Mouse (Mus musculus): ENCODE data around the gene Golt1a. TPM values are rescaled to one million over a fixed set of nuclear protein-coding genes. Genes with fewer than 3 reads are reported as not detected.
"Not testable (repeated sequence)": the region's sequence is repeated elsewhere in the genome, so short reads cannot be mapped to it uniquely, and the experiment has no call there.

Gene Golt1a
- total RNA-seq, 2 experiments from 2014 or later = 0.96 to 1.2 TPM

DNA sequence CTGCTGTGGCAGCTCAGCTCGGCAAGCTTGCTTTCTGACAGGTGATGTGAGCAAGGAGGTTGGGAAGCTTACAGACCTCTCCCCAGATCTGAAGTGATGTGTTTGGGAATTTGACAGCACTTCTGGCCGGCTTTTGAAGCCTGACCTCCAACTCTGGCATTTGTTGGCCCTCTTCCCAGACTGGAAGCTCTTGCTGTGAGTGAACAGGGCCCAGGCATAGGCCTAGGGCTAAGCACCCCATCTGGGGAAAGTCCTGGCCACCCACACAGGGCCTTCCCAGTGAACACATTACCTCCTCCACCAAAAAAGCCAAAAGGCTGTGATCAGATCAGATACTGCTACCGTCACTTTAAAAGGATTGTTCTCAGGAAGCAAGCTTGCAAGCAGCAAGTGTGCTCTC lies 7.1 kb upstream of the Golt1a start:
- DNase-seq (ENCODE audit: low spot score in 2 of 2) = peak; percentile 44 to 59

DNA sequence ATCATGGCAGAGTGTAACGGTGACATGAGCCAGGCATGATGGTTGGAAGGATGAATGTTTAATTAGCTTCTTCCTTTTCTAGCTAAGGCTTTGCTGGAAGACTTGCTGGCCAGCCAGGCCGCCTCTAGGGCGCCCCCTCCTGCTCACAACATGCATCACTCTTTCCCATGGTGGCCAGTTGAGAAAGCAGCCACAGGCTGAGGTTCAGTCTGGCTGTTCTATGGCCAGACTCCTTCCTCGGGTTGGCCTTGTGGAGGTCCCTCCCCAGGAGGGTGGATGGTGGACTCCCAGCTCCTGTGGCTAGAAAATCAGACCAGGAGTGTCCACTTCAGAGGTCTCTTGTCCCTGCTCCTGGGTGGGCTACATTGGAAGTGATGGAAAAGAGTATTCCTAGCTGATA lies 2.8 kb upstream of the Golt1a start:
- DNase-seq (ENCODE audit: low spot score in 2 of 2) = peak; percentile 82 to 87

DNA sequence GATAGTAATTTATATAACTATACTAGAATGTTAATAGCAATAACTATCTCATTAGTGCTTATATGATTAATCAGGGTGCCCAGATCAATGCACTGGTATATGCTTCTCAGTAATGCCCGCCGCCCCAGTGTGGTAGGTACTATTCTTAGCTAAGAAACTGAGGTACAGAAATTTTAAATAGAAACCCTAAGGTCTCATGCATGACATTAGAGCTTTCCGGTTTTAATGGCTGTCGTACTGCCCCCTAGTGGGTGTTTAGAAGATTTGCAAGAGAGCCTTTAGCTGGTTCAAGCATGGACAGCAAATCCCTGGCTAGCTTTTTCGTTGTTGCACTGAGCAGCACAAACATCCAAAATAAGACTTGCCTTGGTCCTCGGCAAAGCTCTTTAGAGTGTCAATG lies 2.3 kb upstream of the Golt1a start:
- DNase-seq (ENCODE audit: low spot score in 2 of 2) = no peak

DNA sequence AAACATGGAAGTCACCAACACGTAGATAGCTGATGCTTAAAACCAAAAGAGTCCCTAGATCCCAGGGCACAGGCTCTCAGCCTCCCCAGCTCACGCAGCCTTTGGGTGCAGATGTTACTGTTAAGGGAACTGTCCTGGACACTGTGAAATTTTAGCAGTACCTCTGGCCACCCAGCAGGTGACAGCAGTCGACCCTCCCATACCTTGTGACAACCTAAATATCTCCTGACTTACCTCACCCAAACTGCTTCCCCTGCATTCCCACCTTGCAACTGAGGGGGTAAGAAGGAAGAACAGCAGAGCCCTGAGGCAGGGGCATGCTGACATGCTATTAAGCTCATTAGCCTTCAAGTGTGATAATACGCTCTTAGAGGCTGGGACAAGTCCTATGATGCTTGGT lies 1.6 kb downstream of the Golt1a start:
- DNase-seq (ENCODE audit: low spot score in 2 of 2) = no peak

DNA sequence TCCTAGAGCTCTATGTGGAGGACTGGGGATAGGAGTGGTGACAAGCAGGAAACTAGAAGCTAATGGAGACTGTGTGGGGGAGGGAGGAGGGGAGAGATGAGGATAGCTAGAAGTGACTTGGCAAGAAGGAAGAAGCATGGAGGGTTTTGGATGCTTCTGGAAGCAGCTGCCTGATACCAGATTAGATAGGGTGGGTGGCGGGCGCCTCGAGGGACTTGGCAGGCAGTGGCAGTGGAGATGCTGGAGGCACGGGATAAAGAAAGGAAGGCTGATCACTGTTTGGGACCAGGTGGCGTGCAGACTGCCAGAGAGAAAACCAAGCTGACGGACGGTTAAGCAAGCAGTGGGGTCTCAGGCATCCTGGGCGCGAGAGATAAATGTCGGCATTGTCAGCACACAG lies 2.3 kb downstream of the Golt1a start:
- no peak for DNase-seq (ENCODE audit: low spot score in 2 of 2)

DNA sequence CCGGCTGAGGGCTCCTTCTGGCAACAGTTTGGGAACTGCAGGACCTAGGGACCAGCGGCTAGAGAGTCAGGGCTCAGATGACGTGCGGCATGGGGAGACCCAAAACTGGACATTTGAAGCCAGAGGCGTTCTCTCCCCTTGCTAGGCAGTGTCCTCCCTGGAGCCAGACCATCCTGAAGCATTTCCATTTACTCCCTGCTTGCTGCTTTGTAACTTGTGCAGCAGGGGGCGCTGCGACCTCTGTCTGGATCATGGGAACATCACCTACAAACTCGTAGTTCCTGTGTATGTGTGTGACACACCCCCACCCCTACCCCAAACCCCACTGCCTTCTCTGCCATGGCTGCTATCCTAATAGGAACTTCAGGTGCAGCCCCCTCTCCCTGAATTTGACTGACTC lies 4.8 kb downstream of the Golt1a start:
- peak; percentile 65 to 77 for DNase-seq (ENCODE audit: low spot score in 2 of 2)

DNA sequence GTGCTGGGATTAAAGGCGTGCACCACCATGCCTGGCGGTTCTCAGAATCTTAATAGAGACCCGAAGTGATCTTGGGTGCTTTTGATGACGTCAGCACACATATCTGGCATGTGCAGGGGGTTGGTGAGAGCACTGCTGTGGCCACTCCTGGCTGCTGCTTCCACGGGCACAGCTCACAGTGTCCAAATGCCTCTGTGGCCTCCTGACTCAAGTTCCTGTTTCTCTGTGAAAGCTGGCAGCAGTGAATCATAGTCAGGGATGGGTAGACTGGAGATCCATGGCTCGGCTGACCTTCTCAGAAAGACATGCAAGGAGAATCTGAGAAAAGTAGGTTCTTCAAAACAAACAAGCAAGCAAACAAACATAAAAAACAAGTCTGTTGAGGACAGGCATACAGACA lies 6.2 kb downstream of the Golt1a start:
- DNase-seq (ENCODE audit: low spot score in 2 of 2) = no peak

DNA sequence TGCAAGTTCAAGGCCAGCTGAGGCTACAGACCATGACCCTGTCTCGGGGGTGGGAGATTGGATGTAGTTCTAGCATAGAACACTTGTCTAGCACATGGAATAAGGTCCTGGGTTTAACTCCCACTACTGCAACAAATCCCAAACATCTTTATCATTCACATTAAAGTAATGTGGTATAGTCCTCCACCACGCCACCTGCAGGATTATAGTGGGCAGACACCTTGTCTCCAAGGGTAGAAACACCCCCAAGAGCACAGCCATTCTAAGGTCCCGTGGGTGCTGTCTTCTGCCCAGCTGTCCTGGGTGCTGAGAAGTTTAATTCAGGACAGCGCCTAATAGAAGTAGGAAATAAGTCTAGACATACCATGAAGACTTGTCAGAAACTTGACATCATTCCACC lies 7.0 kb downstream of the Golt1a start:
- no peak for DNase-seq (ENCODE audit: low spot score in 2 of 2)

DNA sequence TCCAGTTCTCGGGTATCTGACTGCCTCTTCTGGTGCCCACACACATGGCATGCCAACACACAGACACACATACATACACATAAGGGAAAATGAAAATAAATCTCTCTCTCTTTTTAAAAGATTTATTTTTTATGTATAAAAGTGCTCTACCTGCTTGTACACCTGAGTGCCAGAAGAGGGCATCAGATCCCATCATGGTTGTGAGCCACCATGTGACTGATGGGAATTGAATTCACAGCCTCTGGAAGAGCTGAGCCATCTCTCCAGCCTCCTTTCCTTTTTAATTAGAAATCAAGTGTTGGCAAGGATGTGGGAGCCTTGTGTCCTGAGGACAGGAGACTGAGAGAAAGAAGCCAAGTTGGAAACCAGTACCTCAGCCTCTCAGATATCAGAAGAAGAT lies 7.5 kb downstream of the Golt1a start:
- no peak for DNase-seq (ENCODE audit: low spot score in 2 of 2)

DNA sequence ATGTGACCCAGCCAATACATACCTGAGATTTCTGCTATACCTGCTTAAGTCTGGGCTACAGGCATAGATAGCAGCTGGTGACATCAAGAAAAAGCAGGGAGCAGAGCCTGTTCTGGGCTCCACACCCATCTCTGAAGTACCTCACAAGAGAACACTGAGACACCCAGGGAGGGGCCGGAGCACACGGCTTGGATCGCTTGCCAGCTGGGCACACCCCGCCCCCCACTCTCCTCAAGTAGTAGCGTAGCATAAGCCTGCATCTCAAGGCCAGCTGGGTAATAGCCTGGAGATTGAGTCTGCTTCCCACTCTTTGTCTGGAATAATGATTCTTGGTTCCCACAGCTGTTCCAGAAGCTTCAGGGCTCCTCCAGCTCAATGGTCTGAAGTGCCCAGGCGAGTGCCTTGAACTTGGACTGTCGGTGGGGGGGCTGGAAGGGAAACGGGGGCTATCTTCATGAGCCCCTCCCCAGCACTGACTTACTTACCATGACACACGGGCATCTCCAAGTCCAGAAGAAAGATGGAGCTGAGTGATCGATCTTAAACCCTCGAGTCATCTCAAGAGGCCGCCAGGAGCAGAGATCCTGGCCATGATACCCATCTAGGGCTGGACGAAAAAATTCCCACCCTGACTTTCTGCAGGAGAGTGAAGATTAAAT lies 11.8 kb downstream of the Golt1a start, which contains the start of gene Kiss1:
Kiss1 (plus strand) TSS at position 609 of the 659 bp plus-strand sequence.
- no peak for DNase-seq (ENCODE audit: low spot score in 2 of 2)

DNA sequence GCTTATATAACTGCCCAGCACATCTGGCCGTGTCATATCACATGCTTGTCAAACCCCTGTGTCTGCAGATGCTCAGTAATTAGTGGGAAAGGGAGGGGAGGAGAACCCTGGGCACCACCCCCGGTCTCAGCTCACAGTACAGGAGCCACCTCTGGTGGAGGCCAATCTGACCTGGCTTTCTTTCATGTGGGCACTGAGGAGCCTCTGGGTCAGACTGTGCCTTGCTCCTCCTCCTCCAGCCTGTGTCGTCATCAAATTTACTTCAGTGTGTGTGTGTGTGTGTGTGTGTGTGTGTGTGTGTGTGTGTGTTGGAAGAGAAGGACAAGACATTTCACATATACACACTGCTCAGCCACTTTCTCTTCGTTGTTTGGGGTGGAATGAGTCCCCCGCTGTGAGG lies 13.7 kb downstream of the Golt1a start:
- no peak for DNase-seq (ENCODE audit: low spot score in 2 of 2)

DNA sequence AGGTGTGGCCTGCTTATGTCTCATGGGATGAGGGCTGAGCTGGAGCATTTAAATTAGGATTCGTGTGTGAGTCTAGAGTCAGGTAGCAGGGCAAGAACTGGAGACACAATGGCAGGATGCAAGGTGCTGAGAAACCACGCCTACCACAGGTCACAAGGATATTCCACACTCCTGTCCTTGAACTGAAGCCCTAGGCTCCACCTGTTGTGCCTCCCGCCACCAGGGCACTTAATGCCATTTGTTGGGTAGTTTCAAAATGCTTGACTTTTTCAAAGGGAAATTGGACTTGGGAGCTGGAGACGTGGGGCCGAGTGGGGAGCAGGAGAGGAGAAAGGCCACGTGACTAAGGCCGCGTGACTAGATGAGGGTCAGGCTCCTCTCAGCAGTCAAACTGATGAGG lies 16.4 kb downstream of the Golt1a start:
- DNase-seq (ENCODE audit: low spot score in 2 of 2) = no peak

DNA sequence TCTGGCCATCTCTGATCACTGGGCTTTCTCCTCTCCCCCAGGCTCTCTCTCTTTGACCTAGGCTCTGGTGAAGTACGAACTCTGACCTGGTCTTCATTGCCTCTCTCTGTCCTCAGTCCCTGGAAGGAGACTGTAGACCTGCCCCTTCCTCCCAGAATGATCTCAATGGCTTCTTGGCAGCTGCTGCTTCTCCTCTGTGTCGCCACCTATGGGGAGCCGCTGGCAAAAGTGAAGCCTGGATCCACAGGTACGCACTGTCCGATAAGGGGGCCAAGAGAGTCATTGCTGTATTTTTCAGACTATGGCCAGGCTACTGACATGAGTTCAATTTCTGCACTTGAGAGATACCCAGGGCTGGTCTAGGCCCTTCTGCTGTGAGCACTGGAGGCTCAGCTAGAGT lies 17.5 kb downstream of the Golt1a start:
- no peak for DNase-seq (ENCODE audit: low spot score in 2 of 2)

DNA sequence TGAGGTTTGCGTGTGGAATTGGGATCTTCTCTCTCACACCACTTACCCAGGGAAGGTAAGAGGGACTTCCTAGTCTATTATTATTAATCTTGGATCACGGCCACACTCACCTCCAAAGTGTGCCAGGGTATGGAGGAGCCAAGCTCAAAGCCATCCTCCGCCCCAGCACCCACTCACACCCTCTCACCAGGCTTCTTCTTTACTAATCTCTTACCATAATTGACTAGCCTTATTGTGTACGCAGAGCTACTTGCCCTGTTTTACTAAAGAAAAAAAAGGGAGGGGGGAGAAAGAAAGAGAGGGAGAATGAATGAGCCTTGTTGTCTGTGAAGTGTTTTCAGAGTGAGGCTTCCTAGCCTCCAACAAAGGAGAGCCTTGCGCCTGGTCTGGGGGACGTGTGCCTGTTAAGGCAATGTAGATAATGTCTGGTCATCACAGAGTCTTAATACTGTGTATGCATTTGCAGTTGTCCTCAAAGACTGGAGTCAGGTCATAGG lies 18.7 kb downstream of the Golt1a start:
- no peak for DNase-seq (ENCODE audit: low spot score in 2 of 2)

DNA sequence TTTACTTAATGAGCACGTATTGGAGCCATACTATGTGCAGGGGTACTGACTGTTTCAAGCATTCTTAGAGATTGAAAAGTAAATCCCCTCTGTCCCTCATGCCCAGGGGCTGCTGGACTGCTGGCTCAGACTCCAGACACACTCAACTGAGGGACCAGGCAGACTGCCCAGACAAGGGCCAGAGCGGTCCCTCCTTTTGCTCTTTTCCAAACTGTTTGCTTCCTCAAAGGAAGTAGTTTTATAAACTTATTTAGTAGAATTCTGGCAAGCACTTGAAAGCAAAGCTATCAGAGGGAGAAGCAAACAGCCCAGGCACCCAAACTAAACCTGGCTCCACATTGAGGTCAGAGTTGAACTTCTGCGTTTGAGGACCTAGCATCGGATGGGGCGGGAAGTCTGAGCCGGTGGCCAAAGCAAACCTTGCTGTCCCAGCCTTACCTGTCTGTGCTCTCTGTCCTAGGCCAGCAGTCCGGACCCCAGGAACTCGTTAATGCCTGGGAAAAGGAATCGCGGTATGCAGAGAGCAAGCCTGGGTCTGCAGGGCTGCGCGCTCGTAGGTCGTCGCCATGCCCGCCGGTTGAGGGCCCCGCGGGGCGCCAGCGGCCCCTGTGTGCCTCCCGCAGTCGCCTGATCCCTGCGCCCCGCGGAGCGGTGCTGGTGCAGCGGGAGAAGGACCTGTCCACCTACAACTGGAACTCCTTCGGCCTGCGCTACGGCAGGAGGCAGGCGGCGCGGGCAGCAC lies 19.5 kb downstream of the Golt1a start:
- no peak for DNase-seq (ENCODE audit: low spot score in 2 of 2)

DNA sequence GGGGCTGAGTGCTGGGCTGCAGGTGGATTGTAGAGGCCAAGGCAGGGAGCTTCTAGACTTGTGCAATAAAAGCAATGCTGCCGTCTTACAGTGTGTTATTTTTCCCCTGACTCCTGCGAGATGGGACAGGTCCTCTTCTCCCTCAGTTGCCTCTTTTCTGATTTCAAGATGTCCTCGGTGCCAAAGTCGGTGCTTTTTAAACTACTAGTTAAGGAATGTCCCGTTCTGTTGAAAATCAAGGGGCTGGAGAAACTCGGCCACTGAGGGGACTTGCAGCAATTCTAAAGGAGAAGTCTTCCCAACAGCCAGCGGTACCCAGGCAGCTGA lies 20.0 kb downstream of the Golt1a start:
- DNase-seq (ENCODE audit: low spot score in 2 of 2) = no peak

DNA sequence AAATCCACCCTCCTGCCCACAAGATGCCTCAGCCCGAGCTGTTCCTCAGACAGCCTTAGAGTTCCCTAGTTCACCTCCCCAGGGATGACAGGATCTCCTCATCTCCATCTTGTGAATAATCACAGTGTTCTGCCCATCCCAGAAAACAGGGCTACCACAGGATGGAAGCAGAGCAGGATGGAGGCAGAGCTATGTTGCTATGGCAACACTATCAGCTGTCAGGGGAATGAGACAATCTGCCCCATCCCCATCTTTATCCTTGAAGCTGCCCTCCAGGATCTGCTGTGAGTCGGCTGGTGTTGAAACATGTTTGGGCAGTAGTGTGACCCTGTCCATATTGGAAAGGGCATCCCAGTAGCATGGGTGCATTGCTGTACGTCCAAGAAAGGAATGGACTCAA lies 21.5 kb downstream of the Golt1a start:
- no peak for DNase-seq (ENCODE audit: low spot score in 2 of 2)

DNA sequence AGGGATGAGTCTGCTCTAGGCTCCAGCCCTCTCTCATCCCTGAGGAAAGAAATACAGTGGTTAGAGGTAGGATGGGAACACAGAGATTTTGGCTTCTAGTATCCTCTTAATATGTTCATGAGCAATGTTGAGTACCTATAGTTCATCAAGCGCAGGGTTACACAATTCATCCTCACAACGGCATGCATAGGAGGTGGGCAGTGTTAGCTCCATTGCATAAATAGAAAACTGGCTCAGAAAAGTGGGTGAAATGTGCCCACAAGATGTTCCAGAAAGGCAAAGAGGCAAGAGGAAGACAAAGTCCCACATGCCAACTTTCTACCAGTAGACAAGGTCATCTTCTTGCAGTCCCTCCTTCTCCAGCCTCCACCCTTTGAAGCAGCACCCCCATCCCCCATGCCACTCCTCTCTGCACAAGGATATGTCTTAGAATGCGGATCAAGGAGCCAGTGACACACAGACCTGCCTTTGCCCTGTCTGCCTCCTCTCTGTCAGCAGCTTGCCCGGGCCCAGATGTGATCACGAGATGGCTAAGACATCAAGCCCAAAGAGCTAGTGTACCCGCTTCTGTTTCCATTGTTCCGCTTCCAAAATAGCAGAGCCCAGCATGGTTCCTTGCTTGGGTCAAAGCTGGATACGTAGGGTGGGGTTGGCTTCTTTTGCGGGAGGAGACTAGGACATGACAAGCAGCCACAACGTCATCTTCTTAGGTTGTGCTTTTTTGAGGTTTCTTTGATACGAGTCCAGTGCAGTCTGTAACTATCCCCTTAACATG lies 23.2 kb downstream of the Golt1a start:
- DNase-seq (ENCODE audit: low spot score in 2 of 2) = no peak

DNA sequence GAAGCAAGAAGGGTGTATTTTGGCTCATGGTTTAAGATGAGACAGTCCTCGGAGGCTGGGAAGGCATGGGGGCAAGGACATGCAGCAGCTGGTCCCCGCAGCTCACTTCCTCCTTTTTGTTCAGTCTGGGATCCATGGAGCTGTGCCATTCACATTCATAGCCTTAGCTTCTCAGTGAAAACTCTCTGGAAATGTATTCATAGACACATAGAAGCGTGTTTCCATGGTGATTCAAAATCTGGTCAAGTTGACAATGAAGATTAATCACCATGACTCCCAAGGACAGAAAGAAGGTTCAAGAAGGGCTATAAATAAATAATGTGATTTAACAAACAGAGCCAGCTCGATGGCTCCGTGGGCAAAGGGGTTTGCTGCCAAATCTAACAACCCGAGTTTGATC lies 24.3 kb downstream of the Golt1a start:
- DNase-seq (ENCODE audit: low spot score in 2 of 2) = no peak

DNA sequence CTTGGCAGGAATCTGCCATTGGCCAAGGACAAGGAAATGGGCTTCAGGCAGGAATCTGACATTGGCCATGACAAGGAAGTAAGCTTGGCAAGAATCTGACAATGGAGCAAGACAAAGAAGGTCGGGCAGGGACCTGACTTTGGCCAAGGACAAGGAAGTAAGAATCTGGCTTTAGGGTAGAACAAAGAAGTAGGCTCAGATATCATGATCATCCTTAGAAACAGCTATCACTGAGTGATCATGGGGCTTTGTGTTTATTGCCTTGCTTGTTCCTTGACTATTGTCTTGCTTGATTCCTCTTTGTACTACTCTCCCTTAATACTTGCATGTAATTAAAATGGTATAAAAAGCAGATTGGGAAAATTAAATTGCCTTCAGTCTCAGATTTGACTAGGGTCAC lies 30.8 kb downstream of the Golt1a start:
- DNase-seq (ENCODE audit: low spot score in 2 of 2) = not testable (repeated sequence)

DNA sequence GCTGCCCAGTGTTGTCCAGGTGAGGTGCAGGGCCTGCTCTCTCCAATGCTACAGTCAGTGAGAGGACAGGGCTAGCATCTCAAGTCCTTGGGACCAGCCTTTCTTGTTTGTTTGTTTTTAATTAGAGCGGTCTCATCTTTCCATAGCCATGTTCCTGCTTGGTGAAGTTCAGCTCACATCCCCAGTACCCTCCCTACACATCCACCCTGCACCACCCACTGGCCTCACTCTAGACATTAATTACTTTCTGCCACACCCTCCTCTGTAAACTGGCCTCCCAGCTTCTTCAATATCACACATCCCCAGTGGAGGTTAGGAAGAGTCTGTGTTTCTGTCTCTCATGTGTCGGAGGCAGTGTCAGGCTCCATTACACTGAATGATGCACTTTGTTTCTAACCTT lies 34.8 kb downstream of the Golt1a start:
- no peak for DNase-seq (ENCODE audit: low spot score in 2 of 2)

DNA sequence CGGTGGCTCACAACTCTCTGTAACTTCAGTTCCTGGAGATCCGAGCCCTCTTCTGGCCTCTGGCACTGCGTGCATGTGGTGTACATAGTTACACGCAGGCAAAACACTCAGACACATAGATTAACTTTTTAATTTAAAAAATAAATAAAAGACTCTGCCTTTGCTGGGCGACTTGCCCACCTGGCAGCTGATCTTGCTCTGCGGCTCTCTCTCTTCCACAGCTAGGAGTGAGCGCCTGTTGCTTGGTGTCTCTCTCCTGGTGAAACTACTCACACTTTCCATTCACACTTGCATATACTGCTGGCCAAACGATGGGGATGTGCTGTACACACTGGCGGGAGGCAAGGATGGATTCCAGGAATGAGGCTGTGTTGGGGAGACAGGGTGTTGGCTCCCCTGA lies 36.9 kb downstream of the Golt1a start:
- no peak for DNase-seq (ENCODE audit: low spot score in 2 of 2)
